ENCODE assay signal across 23 mouse cellular contexts in the genomic region with DNA sequence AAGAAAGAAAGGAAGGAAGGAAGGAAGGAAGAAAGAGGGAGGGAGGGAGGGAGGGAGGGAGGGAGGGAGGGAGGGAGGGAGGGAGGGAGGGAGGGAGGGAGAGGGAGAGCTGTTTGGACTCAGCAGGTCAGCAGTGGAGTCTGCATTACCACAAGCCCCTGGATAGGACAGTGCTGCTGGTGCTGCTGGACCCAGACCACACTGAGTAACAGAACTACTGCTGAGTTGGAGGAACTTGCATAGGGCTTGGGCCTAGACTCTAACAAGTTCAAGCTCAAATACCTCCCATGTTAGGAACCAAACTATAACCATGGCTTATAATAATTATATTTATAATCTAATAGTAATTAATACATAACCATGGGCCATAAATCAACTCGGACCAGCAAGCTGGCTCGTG. TPM values are rescaled to one million over a fixed set of nuclear protein-coding genes. Genes with fewer than 3 reads are reported as not detected.
"Had no signal": no experiment of that assay in that cellular context is flagged by ENCODE, and none has a peak within 500 bp of the region (broad histone marks: within the 10 kb centered on the region; RNA-seq: fewer than 3 reads in every experiment).

No protein-coding gene starts in this region.

- H3K27ac ChIP-seq: limb, embryonic 15.5 days; midbrain, embryonic 13.5 days; stomach, embryonic 15.5 days had no signal

- H3K4me3 ChIP-seq: limb, embryonic 15.5 days; midbrain, embryonic 13.5 days; stomach, embryonic 15.5 days had no signal

- H3K9ac ChIP-seq: limb, embryonic 15.5 days; midbrain, embryonic 13.5 days; stomach, embryonic 15.5 days had no signal

- H3K4me2 ChIP-seq: limb, embryonic 15.5 days; midbrain, embryonic 13.5 days; stomach, embryonic 15.5 days had no signal

- H3K36me3 ChIP-seq: midbrain, embryonic 13.5 days had no signal

- H3K9me3 ChIP-seq: limb, embryonic 15.5 days; midbrain, embryonic 13.5 days; stomach, embryonic 15.5 days had no signal

- ATAC-seq: intestine, embryonic 16.5 days; lung, postnatal 0 days; midbrain, embryonic 13.5 days had no signal

- DNase-seq: kidney, adult 8-10 months; kidney, postnatal 36 days; layer of hippocampus, adult 9-11 months; layer of hippocampus, postnatal 36 days; lung, adult 2 months; lung, postnatal 36 days; right cerebral cortex, postnatal 14 days; thymus, postnatal 4 days had no signal

- H3K27me3 ChIP-seq: limb, embryonic 15.5 days; midbrain, embryonic 13.5 days; stomach, embryonic 15.5 days had no signal

RNA-seq across cellular contexts. Expression of a gene that starts 2.4 kb away (rescaled TPM):
- total RNA-seq: layer of hippocampus, adult 18-20 months; layer of hippocampus, postnatal 36 days; left cerebral cortex, adult 8-10 months; left cerebral cortex, postnatal 25 days; megakaryocyte progenitor cell, adult 5-6 weeks; midbrain, postnatal 0 days had no signal
- polyA plus RNA-seq: intestine, embryonic 16.5 days; kidney, embryonic 16.5 days; limb, embryonic 11.5 days; limb, embryonic 15.5 days; lung, adult 2 months; lung, postnatal 0 days; midbrain, embryonic 13.5 days; midbrain, postnatal 0 days; neural tube, embryonic 14.5 days; spleen, adult 2 months; stomach, embryonic 15.5 days; testis, adult 2 months had no signal
